Mouse (Mus musculus) olfactory bulb, adult 2 months (tissue): ENCODE measurements at regions not wholly inside any gene's neighbourhood (a gene's known extent, or its start where the extent isn't known, plus 50 kb on each side); places are given as distances from the start of the nearest gene placed in this dataset.
"Not testable (repeated sequence)": the region's sequence is repeated elsewhere in the genome, so short reads cannot be mapped to it uniquely, and the experiment has no call there.

Source experiments
- H3K27ac ChIP-seq: fragments of 200-500 bp; 2 replicates; pipeline ENCODE4 v1.5.1; 2012; ENCODE audit warnings: low read depth, low read length; ENCODE audit not compliant: insufficient read depth
- H3K4me1 ChIP-seq: fragments of 200-500 bp; 2 replicates; pipeline ENCODE4 v1.6.1; 2012; ENCODE audit warnings: low read length; ENCODE audit not compliant: control insufficient read depth, insufficient read depth
- H3K4me3 ChIP-seq: fragments of 200-500 bp; 2 replicates; pipeline ENCODE4 v1.5.1; 2012; ENCODE audit warnings: mild to moderate bottlenecking, low read depth, low read length, moderate library complexity; ENCODE audit not compliant: insufficient read depth
- CTCF ChIP-seq: fragments of 200-500 bp; IDR thresholded peaks from 2 replicates; pipeline ENCODE4 v1.5.1; 2012; ENCODE audit warnings: low read depth, mild to moderate bottlenecking, low read length, moderate library complexity; ENCODE audit not compliant: insufficient read depth
- POLR2A ChIP-seq: fragments of 200-500 bp; IDR thresholded peaks from 2 replicates; pipeline ENCODE4 v1.6.1; 2012; ENCODE audit warnings: mild to moderate bottlenecking, low read depth, low read length, moderate library complexity; ENCODE audit not compliant: insufficient read depth
- WGBS: fragments of 180-500 bp; shearing (Covaris S2); methylation state at CpG from one replicate; pipeline ENCODE4 v1.1.7; 2018; 5-methylcytosine and 5-hydroxymethylcytosine counted together

DNA sequence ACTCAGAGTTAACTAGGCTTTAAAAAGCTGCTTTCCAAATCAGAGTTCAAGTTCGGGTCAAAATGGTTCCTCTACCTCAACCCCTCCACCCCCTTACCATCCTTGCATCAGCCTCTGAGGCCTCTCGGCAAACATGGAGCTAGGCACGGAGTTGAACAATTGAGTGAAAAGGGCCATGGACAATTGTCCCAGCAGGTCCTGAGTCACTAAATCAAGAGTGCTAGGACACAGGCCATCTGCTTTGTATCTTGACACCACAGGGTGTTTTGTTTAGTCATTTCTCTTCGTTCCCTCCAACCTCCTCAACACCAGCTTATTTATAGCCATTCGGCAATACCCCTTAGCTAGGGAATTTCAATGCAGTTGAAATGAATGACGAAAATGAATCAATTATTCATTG, 59.5 kb upstream of the Jarid2 start:
- Histone ChIP-seq H3K27ac (no peak overlapping the region), H3K4me3 (no peak overlapping the region), H3K4me1 (peaks cover 9% of the 10 kb centered on the region)
- TF ChIP-seq CTCF (no peak), POLR2A (no peak)
- WGBS: 86% methylated on average over 6 of the region's 6 CpGs

DNA sequence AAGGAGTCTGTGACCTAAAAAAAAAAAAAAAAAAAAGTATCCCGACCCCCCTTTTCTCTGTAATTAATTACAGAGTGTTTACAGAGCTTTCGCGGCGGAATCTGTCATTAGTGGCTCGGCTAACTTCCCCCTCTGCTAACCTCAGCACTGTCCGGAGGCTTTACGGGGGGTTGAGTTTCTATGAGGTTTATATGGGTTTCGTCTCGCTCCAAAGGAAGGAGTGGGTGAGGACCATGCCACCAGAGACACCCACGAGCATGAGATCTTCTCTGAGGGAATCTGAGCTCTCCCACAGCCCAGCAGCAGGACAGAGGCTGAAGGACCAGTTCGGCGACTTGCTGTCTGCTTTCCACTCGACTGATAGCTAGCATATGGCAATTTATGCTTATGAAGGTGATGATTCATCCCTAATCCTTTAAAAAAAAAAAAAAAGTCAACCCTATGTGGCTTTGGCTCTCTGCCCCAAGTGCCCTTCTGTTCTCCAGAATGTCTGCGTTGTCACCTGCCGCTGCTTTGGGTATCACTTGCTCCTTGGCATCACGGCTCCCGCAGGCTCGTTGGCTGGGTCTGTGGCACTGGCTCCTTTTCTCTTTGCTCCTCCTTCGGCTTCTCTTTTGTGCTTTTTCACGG, 55.8 kb upstream of the Jarid2 start:
- TF ChIP-seq CTCF: no peak
- Histone ChIP-seq H3K4me1 (peaks cover 9% of the 10 kb centered on the region), H3K4me3 (no peak overlapping the region), H3K27ac (no peak overlapping the region)
- WGBS: 19% methylated on average over 20 of the region's 20 CpGs

- TF ChIP-seq POLR2A (no peak), CTCF (no peak)
- Histone ChIP-seq H3K4me1 (peaks cover 9% of the 10 kb centered on the region), H3K4me3 (no peak overlapping the region), H3K27ac (no peak overlapping the region)
- 44% methylated on average over 12 of the region's 12 CpGs for WGBS
Observed at GRCm38 (mm10) chr13:44673967-44674357, 55.3 kb upstream of the Jarid2 start.

DNA sequence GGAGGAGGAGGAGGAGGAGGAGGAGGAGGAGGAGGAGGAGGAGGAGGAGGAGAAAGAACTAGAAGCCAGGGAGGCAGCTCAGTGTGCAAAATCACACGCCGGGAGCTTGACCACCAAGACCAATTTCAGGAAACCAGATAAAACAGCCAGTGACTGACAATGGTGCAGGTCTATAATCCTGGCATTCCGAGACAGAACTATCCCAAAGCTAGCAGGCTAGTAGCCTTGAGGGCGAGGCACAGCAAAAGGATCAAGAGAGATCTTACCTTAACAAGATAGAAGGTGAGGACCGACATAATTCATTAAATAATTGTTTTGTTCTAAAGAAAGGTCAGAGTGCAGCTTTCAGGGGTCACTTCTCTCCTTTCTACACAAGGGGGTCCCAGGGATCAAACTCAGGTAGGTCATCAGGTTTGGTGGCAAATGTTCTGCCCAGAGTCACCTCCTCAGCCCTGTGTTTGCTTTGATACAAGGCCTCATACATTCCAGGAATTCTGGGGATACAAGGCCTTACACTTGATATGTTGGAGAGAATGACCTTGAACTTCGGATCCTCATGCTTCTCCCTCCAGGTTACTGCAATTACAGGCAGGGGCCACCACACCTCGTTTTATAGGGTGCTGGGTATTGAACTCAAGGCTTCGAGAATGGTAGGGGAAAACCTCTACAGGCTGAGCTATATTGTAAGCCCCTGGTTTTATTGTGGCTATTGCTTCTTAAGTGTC, 54.2 kb upstream of the Jarid2 start:
- Histone ChIP-seq H3K27ac (no peak overlapping the region), H3K4me3 (no peak overlapping the region), H3K4me1 (peaks cover 9% of the 10 kb centered on the region)
- 91% methylated on average over 8 of the region's 8 CpGs for WGBS
- TF ChIP-seq POLR2A (no peak), CTCF (no peak)

- H3K27ac ChIP-seq: no peak overlapping the region
- no peak overlapping the region for H3K4me3 ChIP-seq
- peaks cover 9% of the 10 kb centered on the region for H3K4me1 ChIP-seq
- TF ChIP-seq POLR2A: no peak
- no peak for TF ChIP-seq CTCF
- 97% methylated on average over 6 of the region's 6 CpGs for WGBS
Observed at GRCm38 (mm10) chr13:44676041-44676440, 53.2 kb upstream of the Jarid2 start.

DNA sequence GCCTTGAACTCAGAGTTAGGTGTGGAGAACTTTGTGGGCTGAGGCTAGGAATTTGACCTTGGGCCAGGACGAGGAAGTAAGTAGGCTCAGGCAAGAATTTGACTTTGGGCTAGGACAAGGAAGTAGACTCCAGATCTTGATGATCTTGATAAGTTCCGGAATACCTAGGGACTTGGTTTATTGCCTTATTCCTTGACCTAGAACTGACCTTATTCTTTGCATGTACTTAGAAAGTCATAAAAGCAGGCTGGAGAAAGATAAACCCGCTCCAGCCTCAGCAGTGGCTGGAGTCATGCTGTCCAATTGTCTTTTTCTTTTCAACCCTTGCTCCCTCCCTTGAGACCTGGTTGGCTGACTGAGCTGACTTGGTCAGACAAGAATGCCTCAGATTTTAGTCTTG, 51.2 kb upstream of the Jarid2 start:
- TF ChIP-seq POLR2A: no peak
- TF ChIP-seq CTCF: no peak
- no peak overlapping the region for H3K4me3 ChIP-seq
- H3K4me1 ChIP-seq: peaks cover 9% of the 10 kb centered on the region
- 86% methylated on average over 3 of the region's 3 CpGs for WGBS
- no peak overlapping the region for H3K27ac ChIP-seq

DNA sequence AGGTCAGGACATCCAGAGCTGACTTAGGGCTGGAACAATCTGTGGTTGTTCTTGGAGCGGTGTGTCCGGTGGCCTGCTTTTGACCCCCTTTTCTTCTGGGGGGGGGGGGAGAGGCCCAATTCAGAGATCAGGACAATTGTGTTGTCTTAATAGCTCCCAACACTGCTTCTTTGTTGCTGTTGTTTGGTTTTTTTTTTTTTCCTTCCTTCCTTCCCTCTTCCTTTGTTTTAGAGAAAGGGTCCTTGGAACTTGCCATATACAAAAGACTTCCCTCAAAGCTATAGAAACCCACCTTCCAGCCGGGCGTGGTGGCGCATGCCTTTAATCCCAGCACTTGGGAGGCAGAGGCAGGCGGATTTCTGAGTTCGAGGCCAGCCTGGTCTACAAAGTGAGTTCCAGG, 49.8 kb upstream of the Jarid2 start:
- H3K4me3 ChIP-seq, H3K4me1 ChIP-seq, H3K27ac ChIP-seq: not testable (repeated sequence)
- 95% methylated on average over 7 of the region's 7 CpGs for WGBS
